Mouse (Mus musculus) cerebellum, adult 9-11 months (tissue): ENCODE results near the gene Hnrnpab.
A peak's percentile ranks its signal among the peaks of the same experiment; 100 is the strongest.

ENCODE experiments used
- DNase-seq: peaks from one replicate; pipeline ENCODE4 v3.0.0; 2022

The Hnrnpab gene

DNA sequence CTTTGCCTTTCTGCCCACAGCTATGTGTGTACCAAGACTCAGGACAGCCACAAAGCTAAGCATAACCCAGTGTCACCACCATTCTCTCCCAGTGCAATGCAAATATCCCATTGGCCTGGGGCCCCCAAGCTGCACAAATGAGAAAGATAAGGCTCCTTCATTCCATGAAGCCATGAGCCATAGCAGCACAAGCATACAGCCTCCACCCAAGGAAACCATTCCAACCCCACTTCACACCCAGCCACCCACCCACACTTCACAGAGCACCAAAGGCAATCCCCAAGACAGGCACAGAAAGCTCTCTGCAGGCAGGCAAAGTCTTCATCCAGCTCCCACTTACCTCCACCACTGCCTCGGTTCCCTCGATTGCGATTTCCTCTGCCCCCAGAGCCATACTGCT is 4.4 kb downstream of the Hnrnpab start:
- no peak for DNase-seq

- no peak for DNase-seq
These were observed 9.1 kb downstream of the Hnrnpab start for GRCm38 (mm10) chr11:51597553-51597952.

GRCm38 (mm10) chr11:51595459-51596083 is 11.1 kb downstream of the Hnrnpab start:
- DNase-seq: no peak

DNA sequence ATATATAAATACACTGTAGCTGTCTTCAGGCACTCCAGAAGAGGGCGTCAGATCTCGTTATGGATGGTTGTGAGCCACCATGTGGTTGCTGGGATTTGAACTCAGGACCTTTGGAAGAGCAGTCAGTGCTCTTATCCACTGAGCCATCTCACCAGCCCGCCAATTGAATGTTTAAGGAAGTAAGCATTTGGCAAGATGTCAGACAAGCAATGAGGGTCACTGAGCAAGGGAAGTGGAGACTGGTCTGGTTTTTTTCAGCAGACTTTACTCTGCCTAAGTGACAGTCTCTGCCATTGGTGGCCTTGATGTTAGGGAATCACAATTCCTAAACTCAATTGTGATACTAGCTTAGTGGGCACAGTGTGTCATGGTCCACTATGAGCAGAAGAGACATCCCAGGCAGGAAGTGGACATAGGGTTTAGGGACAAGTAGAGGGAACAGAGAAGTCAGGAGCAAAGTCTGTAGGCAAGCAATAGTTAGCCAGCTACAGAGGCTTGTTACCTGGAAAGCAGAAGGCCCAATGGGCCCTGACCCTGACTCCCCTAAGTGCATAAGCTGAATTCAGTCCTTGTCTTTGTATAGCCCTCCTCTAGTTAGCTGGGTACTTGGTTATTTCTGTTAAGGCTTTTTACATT is 11.8 kb downstream of the Hnrnpab start:
- DNase-seq: no peak

DNA sequence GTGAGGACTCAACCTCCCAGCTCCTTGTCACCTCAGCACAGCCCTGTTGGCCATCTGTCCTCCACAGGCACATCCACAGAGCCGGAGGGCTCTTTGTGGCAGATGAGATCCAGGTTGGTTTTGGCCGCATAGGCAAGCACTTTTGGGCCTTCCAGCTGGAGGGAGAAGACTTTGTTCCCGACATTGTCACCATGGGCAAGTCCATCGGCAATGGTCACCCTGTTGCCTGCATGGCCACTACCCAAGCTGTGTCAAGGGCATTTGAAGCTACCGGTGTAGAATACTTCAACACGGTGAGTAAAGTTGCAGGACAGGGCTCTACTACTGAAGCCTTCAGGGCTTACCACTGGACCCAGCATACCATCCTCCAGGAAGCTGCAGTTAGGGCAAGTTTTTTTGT is 12.8 kb downstream of the Hnrnpab start:
- DNase-seq: no peak

- DNase-seq: no peak
These were observed 13.3 kb downstream of the Hnrnpab start for GRCm38 (mm10) chr11:51593368-51593767.

DNA sequence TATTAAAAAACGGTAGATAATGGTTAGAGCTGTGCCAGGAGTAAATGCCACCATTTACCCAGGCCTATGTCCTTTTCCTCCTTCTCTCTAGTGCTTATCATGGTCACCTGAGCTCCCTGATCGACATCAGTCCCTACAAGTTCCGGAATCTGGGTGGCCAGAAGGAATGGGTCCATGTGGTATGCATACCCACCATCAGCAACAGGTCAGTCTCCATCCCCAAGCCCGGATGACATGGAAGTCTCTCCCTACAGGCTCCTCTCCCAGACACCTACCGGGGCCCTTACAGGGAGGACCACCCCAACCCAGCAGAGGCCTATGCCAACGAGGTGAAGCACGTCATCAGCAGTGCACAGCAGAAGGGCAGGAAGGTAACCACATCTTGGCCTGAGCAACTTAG is 14.7 kb downstream of the Hnrnpab start:
- no peak for DNase-seq

DNA sequence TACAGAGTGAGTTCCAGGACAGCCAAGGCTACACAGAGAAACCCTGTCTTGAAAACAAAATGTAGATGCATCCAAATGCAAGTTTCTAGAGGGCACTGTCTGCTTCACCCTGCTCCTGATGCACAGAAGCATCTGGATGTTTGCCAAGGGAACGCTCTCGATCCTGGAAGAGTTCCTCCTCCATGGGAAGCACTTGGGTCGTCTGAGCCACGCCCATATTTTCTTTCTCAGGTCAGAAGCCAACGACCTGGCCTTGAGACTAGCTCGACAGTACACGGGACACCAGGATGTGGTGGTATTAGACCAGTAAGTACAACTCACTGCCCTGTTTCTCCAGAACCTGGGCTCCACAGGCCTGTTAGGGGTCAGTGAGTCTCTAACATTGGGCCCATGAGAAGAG is 15.5 kb downstream of the Hnrnpab start:
- no peak for DNase-seq

DNA sequence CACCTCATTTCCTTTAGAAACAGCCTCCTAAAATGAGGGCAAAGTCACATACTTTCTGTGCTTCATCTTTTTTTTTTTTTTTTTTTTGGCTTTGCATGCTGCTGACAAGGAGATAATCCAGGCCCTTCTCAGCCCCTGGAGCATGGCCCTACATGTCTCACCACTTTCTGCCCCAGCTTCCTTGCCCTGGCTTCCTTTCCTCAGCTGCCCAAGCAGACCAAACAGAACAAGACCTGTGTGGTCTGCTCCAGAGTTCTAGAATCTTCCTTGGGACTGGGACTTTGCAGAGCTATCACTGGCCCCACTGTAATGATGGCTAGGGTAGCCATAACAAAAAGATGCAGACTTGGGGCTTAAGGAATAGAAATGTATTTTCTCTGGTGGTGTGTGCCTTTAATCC is 16.6 kb downstream of the Hnrnpab start:
- no peak for DNase-seq

- no peak for DNase-seq
These were observed 17.8 kb downstream of the Hnrnpab start for GRCm38 (mm10) chr11:51588833-51589232.

GRCm38 (mm10) chr11:51587059-51587458 is 19.6 kb downstream of the Hnrnpab start:
- no peak for DNase-seq

- DNase-seq: peak; percentile 38
These were observed 20.2 kb downstream of the Hnrnpab start for GRCm38 (mm10) chr11:51586411-51586810.

DNA sequence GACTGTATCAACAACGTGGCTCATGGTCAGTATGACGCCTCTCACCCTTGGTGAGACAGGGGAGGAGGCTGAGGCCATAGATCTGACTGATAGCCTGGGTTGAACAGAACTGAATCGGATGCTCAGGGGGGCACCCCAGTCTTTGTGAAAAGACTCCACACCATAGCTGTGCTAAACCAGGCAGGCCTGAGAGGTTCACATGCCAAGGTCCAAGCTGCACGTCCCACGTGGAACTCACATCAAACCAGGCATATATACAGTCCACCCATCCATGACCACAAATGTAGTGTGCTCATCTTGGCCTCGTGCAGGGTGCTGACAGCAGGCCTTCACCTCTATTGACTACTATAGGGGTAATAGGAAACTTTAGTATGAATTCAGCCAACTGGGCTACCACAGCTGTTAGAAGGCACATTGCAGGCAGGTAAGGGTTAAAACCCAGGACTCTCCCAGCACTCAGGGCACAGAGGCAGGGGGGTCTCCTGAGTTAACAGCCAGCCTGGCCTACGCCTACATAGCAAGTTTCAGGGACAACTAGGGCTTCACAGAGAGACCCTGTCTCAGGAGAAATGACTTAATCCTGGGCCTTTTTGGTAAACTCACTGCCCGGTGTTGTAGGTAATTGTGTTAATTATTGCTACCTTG is 20.9 kb downstream of the Hnrnpab start:
- DNase-seq: peak; percentile 38

DNA sequence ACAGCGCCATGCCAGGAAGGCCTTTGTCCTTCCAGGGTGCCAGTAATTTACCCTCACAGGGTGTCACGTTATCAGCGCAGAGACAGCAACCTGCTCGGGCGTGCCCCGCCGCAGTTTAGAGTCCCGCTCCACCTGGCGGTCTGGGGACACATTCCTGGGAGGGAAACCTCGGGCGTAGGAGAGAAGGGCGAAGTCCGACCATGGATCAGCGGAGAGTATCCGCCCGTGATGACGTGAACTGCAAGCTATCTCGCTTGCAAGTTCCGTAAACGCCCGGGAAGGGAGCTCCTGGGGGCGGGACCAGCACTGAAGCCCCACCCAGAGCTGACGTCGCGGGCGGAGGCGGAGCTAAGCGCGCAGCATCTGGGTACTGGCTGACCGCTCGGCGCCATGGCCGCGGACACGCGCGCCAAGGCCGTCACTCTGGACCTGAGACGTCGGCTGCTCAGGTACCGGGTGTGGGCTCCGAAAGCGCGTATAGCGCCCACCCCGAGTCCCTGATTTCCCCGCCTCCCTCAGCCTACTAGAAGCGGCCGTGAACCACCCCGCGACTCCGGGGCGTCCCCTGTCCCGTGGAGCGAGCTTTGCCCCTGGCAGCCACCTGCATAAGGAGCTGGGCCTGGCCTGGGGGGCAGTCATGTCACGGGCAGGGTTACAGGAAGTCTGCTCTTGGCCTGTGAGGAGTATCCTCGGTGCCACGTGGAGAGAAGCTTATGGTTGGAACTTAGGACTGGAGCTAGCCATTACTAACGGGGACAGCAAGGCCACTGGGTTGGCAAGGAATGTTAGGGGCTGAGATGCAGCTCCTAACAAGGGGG is 22.0 kb downstream of the Hnrnpab start, which contains the start of gene Phykpl:
TSS of gene Phykpl (plus strand) at position 327 of the 818 bp plus-strand sequence.
- peak; percentile 97 for DNase-seq

GRCm38 (mm10) chr11:51584057-51584430 is 22.6 kb downstream of the Hnrnpab start:
- no peak for DNase-seq

- DNase-seq: peak; percentile 74
These were observed 23.9 kb downstream of the Hnrnpab start for GRCm38 (mm10) chr11:51582713-51583112.

- DNase-seq: no peak
These were observed 27.6 kb downstream of the Hnrnpab start for GRCm38 (mm10) chr11:51579024-51579423.

GRCm38 (mm10) chr11:51577587-51577986 is 29.1 kb downstream of the Hnrnpab start:
- no peak for DNase-seq

DNA sequence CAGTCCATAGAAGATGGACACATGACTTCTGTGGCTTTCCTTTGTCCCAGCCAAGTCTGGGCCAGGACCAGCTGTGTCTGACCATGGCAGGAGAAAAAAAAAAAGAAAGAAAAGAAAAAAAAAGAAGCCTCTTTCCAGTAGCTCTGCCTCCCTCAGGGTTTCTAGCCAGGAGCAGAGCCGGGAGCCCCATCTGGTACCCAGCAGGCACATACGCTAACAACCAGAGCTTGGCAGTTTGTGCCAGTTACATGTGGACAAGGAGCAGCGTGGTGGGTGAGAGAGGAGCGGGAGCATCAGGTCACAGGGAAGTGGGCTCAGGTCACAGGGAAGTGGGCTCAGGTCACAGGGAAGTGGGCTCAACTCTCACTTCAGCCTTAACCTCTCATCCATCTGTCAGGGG is 30.2 kb downstream of the Hnrnpab start:
- DNase-seq: no peak

DNA sequence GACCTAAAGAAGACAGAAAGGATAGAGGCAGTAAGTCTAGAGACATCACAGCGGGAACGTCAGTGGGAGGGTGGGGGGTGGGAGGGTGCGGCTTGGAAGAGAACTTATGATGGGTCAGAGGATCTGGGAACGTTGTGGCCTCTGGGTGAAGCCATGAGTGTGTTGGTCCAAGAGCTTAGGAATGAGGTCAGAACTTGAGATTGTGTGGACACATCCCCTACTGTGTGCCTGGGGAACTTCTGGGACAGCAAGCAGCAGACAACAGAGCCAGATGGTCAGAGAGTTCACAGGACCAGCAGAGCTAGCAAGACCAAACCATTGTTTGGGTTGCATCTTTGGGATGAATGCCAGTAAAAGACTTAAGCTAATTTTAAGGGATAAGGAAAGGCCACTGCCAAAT is 37.8 kb downstream of the Hnrnpab start:
- DNase-seq: no peak

DNA sequence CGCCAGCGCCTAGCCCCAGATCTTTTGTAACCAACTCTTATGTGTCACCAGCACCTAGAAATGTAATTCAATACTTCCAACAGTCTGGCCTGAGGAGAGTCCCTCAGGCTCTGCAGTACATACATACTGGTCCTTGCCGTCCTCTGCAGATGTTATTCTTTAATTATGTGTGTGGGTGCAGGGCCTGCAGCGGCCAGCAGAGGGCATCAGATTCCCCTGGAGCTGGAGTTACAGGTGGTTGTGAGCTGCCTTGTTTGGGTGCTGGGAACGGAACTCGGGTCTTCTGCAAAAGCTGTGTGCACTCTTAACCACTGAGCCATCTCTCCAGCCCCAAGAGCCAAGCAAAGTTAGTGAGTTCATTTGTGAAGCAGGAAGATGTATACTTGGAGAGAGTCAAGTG is 40.7 kb downstream of the Hnrnpab start:
- DNase-seq: no peak

DNA sequence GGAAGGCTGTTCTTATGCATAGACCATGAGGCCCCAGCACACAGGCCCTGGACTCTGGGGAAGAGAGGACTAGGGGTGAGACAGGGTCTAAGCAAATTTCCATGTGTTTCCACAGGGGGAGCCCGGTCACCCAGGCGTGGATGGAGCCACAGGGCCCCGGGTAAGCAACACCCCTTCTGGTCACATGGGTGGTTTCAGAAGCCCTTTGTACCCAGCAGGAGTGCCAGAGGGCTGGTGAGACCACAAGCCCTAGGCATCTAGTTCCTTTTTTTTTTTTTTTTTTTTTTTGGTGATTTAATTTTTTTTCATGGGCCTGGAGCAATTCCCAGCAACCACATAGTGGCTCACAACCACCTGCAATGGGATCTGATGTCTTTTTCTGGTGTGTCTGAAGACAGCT is 41.6 kb downstream of the Hnrnpab start:
- no peak for DNase-seq

DNA sequence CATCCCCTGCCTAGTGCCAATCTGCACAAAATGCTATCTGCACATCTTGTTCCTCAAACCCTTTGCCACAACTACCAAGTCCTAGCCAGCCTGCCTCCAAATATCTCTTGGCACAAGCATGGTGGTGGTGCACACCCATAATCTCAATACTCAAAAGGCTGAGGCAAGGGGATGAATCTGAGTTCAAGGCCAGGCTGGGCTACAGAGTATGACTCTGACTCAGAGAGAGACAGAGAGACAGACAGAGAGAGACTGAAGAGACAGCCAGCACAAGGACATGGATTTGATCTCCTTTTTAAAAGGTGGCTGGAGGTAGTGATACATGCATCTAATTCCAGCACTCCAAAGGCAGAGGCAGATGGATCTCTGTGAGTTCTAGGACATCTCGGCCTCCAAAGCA is 43.4 kb downstream of the Hnrnpab start:
- no peak for DNase-seq

DNA sequence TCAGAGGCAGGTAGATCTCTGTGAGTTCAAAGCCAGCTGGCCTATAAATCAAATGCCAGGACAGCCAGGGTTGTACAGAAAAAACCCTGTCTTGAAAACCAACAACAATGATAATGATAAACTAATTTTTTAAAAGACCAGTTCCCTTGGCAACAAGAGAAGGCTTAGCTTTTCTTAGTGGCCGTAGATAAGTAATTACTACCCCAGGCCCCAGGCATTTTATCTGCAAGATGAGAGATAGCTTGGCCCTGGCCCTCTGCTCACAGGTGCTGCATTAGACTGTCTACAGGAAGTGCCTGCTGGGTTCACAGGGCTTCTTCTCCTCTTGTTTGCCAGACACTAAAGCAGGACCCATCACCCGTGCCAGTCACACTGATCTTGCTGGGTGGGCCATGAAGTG is 51.6 kb downstream of the Hnrnpab start:
- no peak for DNase-seq
